In the genomic region with DNA sequence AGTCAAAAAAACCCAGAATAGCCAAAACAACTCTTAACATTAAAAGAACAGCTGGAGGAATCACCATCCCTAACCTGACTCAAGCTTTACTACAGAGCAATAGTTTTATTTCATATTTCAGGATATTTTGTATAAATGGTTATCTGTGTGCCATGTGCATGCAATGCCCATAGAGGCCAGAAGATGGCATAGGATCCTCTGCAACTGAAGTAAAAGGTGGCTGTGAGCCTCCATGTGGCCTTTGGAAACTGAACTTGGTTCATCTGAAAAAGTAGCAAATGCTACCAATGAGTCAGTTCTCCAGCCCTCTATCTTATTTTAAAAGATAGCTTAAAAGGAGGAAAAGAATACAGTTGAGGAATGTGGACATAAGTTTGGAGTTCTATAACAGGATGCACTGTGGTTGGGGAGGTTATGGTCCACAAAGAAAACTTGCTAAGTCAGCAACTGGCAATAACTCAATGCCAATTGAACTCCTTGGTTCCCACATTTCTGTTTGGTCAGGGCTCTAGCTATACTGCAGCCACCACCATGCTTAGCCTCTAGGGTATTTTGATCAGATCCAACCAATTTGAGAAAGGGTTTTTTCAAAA, we compare ENCODE assay signal across 9 mouse cellular contexts. TPM values are rescaled to one million over a fixed set of nuclear protein-coding genes. Genes with fewer than 3 reads are reported as not detected.
DNase-seq lines count a peak whose midpoint lies in the region; ATAC-seq and TF ChIP-seq lines count a peak whose summit lies in the region.
"Had no signal": no experiment of that assay in that cellular context is flagged by ENCODE, and none has a peak within 500 bp of the region (broad histone marks: within the 10 kb centered on the region; RNA-seq: fewer than 3 reads in every experiment).

No protein-coding gene starts in this region.

- H3K27me3 ChIP-seq in kidney, adult 2 months (replicated peaks; ENCODE audit: control insufficient read depth, insufficient read depth, low read length) = no peaks in the 10 kb centered on the region
- no peaks in the 10 kb centered on the region for H3K27me3 ChIP-seq in kidney, embryonic 15.5 days
- no peaks in the 10 kb centered on the region for H3K27me3 ChIP-seq in ES-Bruce4 (ENCODE audit: control insufficient read depth, insufficient read depth, low read length, poor library complexity, severe bottlenecking)
- no peaks in the 10 kb centered on the region for H3K27me3 ChIP-seq in splenic B cell, adult 2 months (ENCODE audit: control insufficient read depth, insufficient read depth, low read length, poor library complexity, severe bottlenecking)
- H3K27me3 ChIP-seq: embryonic facial prominence, embryonic 13.5 days; limb, embryonic 13.5 days had no signal

- H3K9me3 ChIP-seq in kidney, embryonic 15.5 days (replicated peaks) = no peaks in the 10 kb centered on the region
- H3K9me3 ChIP-seq in ES-Bruce4 (replicated peaks; ENCODE audit: control insufficient read depth, insufficient read depth, low read length, poor library complexity, severe bottlenecking) = no peaks in the 10 kb centered on the region
- H3K9me3 ChIP-seq: embryonic facial prominence, embryonic 13.5 days; limb, embryonic 13.5 days had no signal

- no peak overlapping the region for H3K27ac ChIP-seq in kidney, adult 2 months (ENCODE audit: insufficient read depth, low read depth, low read length)
- no peak overlapping the region for H3K27ac ChIP-seq in kidney, embryonic 15.5 days
- H3K27ac ChIP-seq in ES-Bruce4 (ENCODE audit: insufficient read depth, low read length) = no peak overlapping the region
- H3K27ac ChIP-seq: embryonic facial prominence, embryonic 13.5 days; limb, embryonic 13.5 days had no signal

- no peak overlapping the region for H3K4me2 ChIP-seq in kidney, embryonic 15.5 days
- H3K4me2 ChIP-seq: embryonic facial prominence, embryonic 13.5 days; limb, embryonic 13.5 days had no signal

- no peak overlapping the region for H3K9ac ChIP-seq in kidney, embryonic 15.5 days
- no peak overlapping the region for H3K9ac ChIP-seq in ES-Bruce4 (ENCODE audit: low read depth, poor library complexity, severe bottlenecking)
- H3K9ac ChIP-seq: embryonic facial prominence, embryonic 13.5 days; limb, embryonic 13.5 days had no signal

- TF ChIP-seq CTCF in kidney, adult 2 months (conservative IDR thresholded peaks at IDR 0.05; ENCODE audit: insufficient read depth, insufficient read length, low read depth, low read length) = peak; percentile 60
- TF ChIP-seq CTCF in ES-Bruce4 (IDR thresholded peaks at IDR 0.05; ENCODE audit: low read depth, low read length) = peak; percentile 9

- no peak for TF ChIP-seq POLR2A in kidney, adult 2 months (IDR thresholded peaks at IDR 0.05; ENCODE audit: low read depth, low read length)
- no peak for TF ChIP-seq POLR2A in ES-Bruce4 (IDR thresholded peaks at IDR 0.05; ENCODE audit: insufficient read depth, low read length)

- no peak for ATAC-seq in kidney, embryonic 15.5 days (replicated peaks; ENCODE audit: low FRiP score)

- no peak for TF ChIP-seq EP300 in ES-Bruce4 (IDR thresholded peaks at IDR 0.05; ENCODE audit: insufficient read depth, low read depth, low read length)

- peak; percentile 24 for DNase-seq in kidney, adult 2 months
- DNase-seq in B cell, adult 2 months = peak; percentile 54 to 60
- peak; percentile 25 for DNase-seq in cerebellum, adult 9-10 months
- DNase-seq in kidney, postnatal 14 days = peak; percentile 26
- peak; percentile 69 for DNase-seq in splenic B cell, adult 2 months (ENCODE audit: low read depth, low spot score)

- no peaks in the 10 kb centered on the region for H3K36me3 ChIP-seq in kidney, adult 2 months (ENCODE audit: control insufficient read depth, insufficient read depth, low read length)
- H3K36me3 ChIP-seq in kidney, embryonic 15.5 days = no peaks in the 10 kb centered on the region
- H3K36me3 ChIP-seq in ES-Bruce4 (ENCODE audit: control insufficient read depth, insufficient read depth, low read length, poor library complexity, severe bottlenecking) = no peaks in the 10 kb centered on the region
- no peaks in the 10 kb centered on the region for H3K36me3 ChIP-seq in splenic B cell, adult 2 months (ENCODE audit: control insufficient read depth, insufficient read depth, low read length, poor library complexity, severe bottlenecking)
- H3K36me3 ChIP-seq: embryonic facial prominence, embryonic 13.5 days; limb, embryonic 13.5 days had no signal

- H3K4me1 ChIP-seq in kidney, adult 2 months (ENCODE audit: control insufficient read depth, insufficient read depth, low read length) = no peaks in the 10 kb centered on the region
- no peaks in the 10 kb centered on the region for H3K4me1 ChIP-seq in kidney, embryonic 15.5 days
- H3K4me1 ChIP-seq in ES-Bruce4 (ENCODE audit: control insufficient read depth, insufficient read depth, low read length) = no peaks in the 10 kb centered on the region
- H3K4me1 ChIP-seq: embryonic facial prominence, embryonic 13.5 days; limb, embryonic 13.5 days had no signal

- no peak overlapping the region for H3K4me3 ChIP-seq in kidney, adult 2 months (ENCODE audit: insufficient read depth, low read depth, low read length)
- no peak overlapping the region for H3K4me3 ChIP-seq in kidney, embryonic 15.5 days (replicated peaks)
- H3K4me3 ChIP-seq in ES-Bruce4 (ENCODE audit: low read depth, low read length) = no peak overlapping the region
- H3K4me3 ChIP-seq: embryonic facial prominence, embryonic 13.5 days; limb, embryonic 13.5 days had no signal

RNA-seq across cellular contexts. Expression of a gene that starts 13.9 kb away (rescaled TPM):
- polyA plus RNA-seq in kidney, adult 2 months (2012; rRNA removed) = not detected in 2 replicates
- polyA plus RNA-seq in kidney, embryonic 15.5 days (2015; fragmentation: Nextera tagmentation; extraction: Ambion mirVana) = not detected in 2 replicates
- not detected in 2 replicates for polyA plus RNA-seq in ES-Bruce4 (2011; ENCODE audit: insufficient read depth, insufficient read length, low read depth, missing spikeins)
- polyA plus RNA-seq: embryonic facial prominence, embryonic 13.5 days; limb, embryonic 13.5 days had no signal
